Mouse (Mus musculus) right cerebral cortex, postnatal 14 days (tissue): ENCODE measurements around the gene Pkd2l1.

Experiments
- DNase-seq: peaks from one replicate; pipeline ENCODE4 v3.0.0; 2022

The Pkd2l1 gene

DNA sequence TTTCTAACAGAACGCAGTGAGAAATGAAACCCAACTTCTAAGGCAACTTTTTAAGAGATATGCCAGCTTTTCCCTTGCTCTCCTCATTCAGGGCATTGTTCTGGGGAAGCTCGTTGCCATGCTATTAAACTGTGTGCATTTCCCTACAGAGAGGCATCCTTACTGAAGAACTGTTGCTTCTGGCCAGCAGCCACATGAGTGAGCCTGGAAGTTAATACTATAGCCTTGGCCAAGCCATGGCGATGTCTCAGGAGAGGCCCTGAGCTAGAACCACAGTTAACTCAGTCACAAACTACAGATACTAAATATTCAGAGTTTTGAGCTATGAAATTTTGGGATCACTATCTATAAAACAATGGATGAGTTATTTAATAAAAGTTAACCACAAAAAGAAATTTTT is 89.2 kb downstream of the Pkd2l1 start:
- no peak for DNase-seq

DNA sequence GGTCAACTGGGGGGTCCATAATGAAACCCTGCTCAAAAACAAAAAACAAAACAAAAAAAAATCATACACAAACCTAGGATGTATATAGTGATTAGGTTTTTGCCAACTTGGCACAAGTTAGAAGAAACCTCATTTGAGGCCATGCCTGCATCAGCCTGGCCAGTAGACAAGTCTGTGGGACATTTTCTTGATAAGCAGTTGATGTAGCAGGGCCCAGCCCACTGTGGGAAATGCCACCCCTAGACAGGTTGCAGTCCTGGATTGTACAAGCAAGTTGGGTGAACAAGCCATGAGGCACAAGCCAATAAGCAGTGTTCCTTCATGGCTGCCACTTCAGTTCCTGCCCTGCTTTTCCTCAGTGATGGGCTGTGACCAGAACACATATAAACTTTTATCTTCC is 91.4 kb downstream of the Pkd2l1 start:
- DNase-seq, result no peak
